In genomic region chr1:118294826-118295225, GRCm38 (mm10) we compare ENCODE assay signal across 15 mouse cellular contexts. TPM values are rescaled to one million over a fixed set of nuclear protein-coding genes. Genes with fewer than 3 reads are reported as not detected.
DNase-seq lines count a peak whose midpoint lies in the region; ATAC-seq and TF ChIP-seq lines count a peak whose summit lies in the region.
"Had no signal": no experiment of that assay in that cellular context is flagged by ENCODE, and none has a peak within 500 bp of the region (broad histone marks: within the 10 kb centered on the region; RNA-seq: fewer than 3 reads in every experiment).

No protein-coding gene starts in this region.

- no peaks in the 10 kb centered on the region for H3K9me3 ChIP-seq in midbrain, embryonic 10.5 days (replicated peaks)
- H3K9me3 ChIP-seq in midbrain, embryonic 15.5 days, result no peaks in the 10 kb centered on the region
- no peaks in the 10 kb centered on the region for H3K9me3 ChIP-seq in lung, embryonic 14.5 days (ENCODE audit: low read depth, low read length)
- H3K9me3 ChIP-seq in midbrain, postnatal 0 days (ENCODE audit: low read length), result no peaks in the 10 kb centered on the region
- H3K9me3 ChIP-seq in hindbrain, embryonic 13.5 days, result no peaks in the 10 kb centered on the region
- H3K9me3 ChIP-seq: hindbrain, embryonic 12.5 days; limb, embryonic 15.5 days had no signal

- ATAC-seq in cerebellum, adult (ENCODE audit: insufficient number of reproducible peaks, low FRiP score, low TSS enrichment), result no peak
- ATAC-seq in midbrain, embryonic 15.5 days (replicated peaks), result no peak
- ATAC-seq in lung, embryonic 14.5 days (ENCODE audit: insufficient read depth), result 0 out of 2 replicates have a peak, but pooled peaks have one; percentile 18
- ATAC-seq in midbrain, postnatal 0 days (ENCODE audit: low FRiP score), result no peak
- ATAC-seq in hindbrain, embryonic 13.5 days (ENCODE audit: low FRiP score), result no peak

- TF ChIP-seq POLR2A in cerebellum, adult 2 months (IDR thresholded peaks at IDR 0.05; ENCODE audit: borderline replicate concordance, insufficient read depth, low read length), result no peak

- WGBS in cerebellum, adult 2 months, result 68% methylated on average over 5 of the region's 5 CpGs
- WGBS in midbrain, embryonic 10.5 days, result 87% methylated on average over 5 of the region's 5 CpGs
- 73% methylated on average over 5 of the region's 5 CpGs for WGBS in midbrain, embryonic 15.5 days
- WGBS in lung, embryonic 14.5 days, result 65% methylated on average over 5 of the region's 5 CpGs
- WGBS in midbrain, postnatal 0 days, result 62% methylated on average over 5 of the region's 5 CpGs
- 74% methylated on average over 5 of the region's 5 CpGs for WGBS in hindbrain, embryonic 13.5 days

- H3K4me1 ChIP-seq in cerebellum, adult 2 months (ENCODE audit: control insufficient read depth, insufficient read depth, low read length), result no peaks in the 10 kb centered on the region
- H3K4me1 ChIP-seq in midbrain, embryonic 10.5 days, result no peaks in the 10 kb centered on the region
- H3K4me1 ChIP-seq in midbrain, embryonic 15.5 days, result no peaks in the 10 kb centered on the region
- no peaks in the 10 kb centered on the region for H3K4me1 ChIP-seq in lung, embryonic 14.5 days (ENCODE audit: insufficient read depth)
- H3K4me1 ChIP-seq in midbrain, postnatal 0 days (ENCODE audit: insufficient read depth, low read length), result no peaks in the 10 kb centered on the region
- H3K4me1 ChIP-seq in hindbrain, embryonic 13.5 days (replicated peaks), result no peaks in the 10 kb centered on the region
- H3K4me1 ChIP-seq: hindbrain, embryonic 12.5 days; limb, embryonic 15.5 days had no signal

- no peak overlapping the region for H3K4me2 ChIP-seq in midbrain, embryonic 15.5 days
- H3K4me2 ChIP-seq in lung, embryonic 14.5 days, result no peak overlapping the region
- no peak overlapping the region for H3K4me2 ChIP-seq in midbrain, postnatal 0 days (ENCODE audit: low read depth, low read length, poor library complexity, severe bottlenecking)
- H3K4me2 ChIP-seq in hindbrain, embryonic 13.5 days, result no peak overlapping the region
- H3K4me2 ChIP-seq: hindbrain, embryonic 12.5 days; limb, embryonic 15.5 days had no signal

- H3K9ac ChIP-seq in midbrain, embryonic 15.5 days, result no peak overlapping the region
- no peak overlapping the region for H3K9ac ChIP-seq in lung, embryonic 14.5 days
- no peak overlapping the region for H3K9ac ChIP-seq in midbrain, postnatal 0 days (replicated peaks; ENCODE audit: low read length, poor library complexity, severe bottlenecking)
- H3K9ac ChIP-seq in hindbrain, embryonic 13.5 days, result no peak overlapping the region
- H3K9ac ChIP-seq: hindbrain, embryonic 12.5 days; limb, embryonic 15.5 days had no signal

- DNase-seq in cerebellum, adult 2 months, result no peak
- peak; percentile 12 for DNase-seq in midbrain, embryonic 10.5 days (ENCODE audit: low spot score)
- peak; percentile 58 for DNase-seq in lung, embryonic 14.5 days
- peak; percentile 9 for DNase-seq in midbrain, postnatal 0 days (ENCODE audit: low spot score)
- DNase-seq in adrenal gland, adult 18-20 months (ENCODE audit: low spot score in 2 of 2), result no peak
- DNase-seq: adrenal gland, adult 8-10 months; gastrocnemius, postnatal 10 days; spleen, adult 18-20 months had no signal

- no peak for TF ChIP-seq CTCF in cerebellum, adult 2 months (IDR thresholded peaks at IDR 0.05; ENCODE audit: borderline replicate concordance, insufficient read depth, low read depth, low read length)
- TF ChIP-seq CTCF in lung, embryonic 14.5 days (IDR thresholded peaks at IDR 0.05; ENCODE audit: low read depth), result no peak
- no peak for TF ChIP-seq CTCF in midbrain, postnatal 0 days (IDR thresholded peaks at IDR 0.05)

- 0 out of 2 replicates have a peak overlapping the region, but pooled peaks have one; percentile 13 for H3K27ac ChIP-seq in cerebellum, adult 2 months (ENCODE audit: insufficient read depth, low read length)
- no peak overlapping the region for H3K27ac ChIP-seq in midbrain, embryonic 10.5 days (replicated peaks)
- H3K27ac ChIP-seq in midbrain, embryonic 15.5 days, result no peak overlapping the region
- no peak overlapping the region for H3K27ac ChIP-seq in lung, embryonic 14.5 days (ENCODE audit: low read depth)
- H3K27ac ChIP-seq in midbrain, postnatal 0 days (ENCODE audit: low read depth, low read length), result no peak overlapping the region
- no peak overlapping the region for H3K27ac ChIP-seq in hindbrain, embryonic 13.5 days
- H3K27ac ChIP-seq: hindbrain, embryonic 12.5 days; limb, embryonic 15.5 days; stomach, postnatal 0 days had no signal

- H3K4me3 ChIP-seq in cerebellum, adult 2 months (replicated peaks; ENCODE audit: insufficient read depth, low read depth, low read length), result no peak overlapping the region
- H3K4me3 ChIP-seq in midbrain, embryonic 10.5 days, result no peak overlapping the region
- H3K4me3 ChIP-seq in midbrain, embryonic 15.5 days, result no peak overlapping the region
- H3K4me3 ChIP-seq in lung, embryonic 14.5 days (ENCODE audit: low read depth, low read length), result no peak overlapping the region
- no peak overlapping the region for H3K4me3 ChIP-seq in midbrain, postnatal 0 days (ENCODE audit: low read depth, low read length)
- H3K4me3 ChIP-seq in hindbrain, embryonic 13.5 days, result no peak overlapping the region
- H3K4me3 ChIP-seq: erythroblast, embryonic 14.5 days; hindbrain, embryonic 12.5 days; limb, embryonic 15.5 days had no signal

- H3K36me3 ChIP-seq in midbrain, embryonic 10.5 days, result peaks cover 59% of the 10 kb centered on the region
- peaks cover 23% of the 10 kb centered on the region for H3K36me3 ChIP-seq in midbrain, embryonic 15.5 days (replicated peaks)
- peaks cover 51% of the 10 kb centered on the region for H3K36me3 ChIP-seq in lung, embryonic 14.5 days (ENCODE audit: insufficient read depth)
- H3K36me3 ChIP-seq in midbrain, postnatal 0 days (ENCODE audit: insufficient read depth, low read length), result peaks cover 21% of the 10 kb centered on the region
- H3K36me3 ChIP-seq in hindbrain, embryonic 13.5 days, result peaks cover 57% of the 10 kb centered on the region

- no peaks in the 10 kb centered on the region for H3K27me3 ChIP-seq in cerebellum, adult 2 months (ENCODE audit: control insufficient read depth, insufficient read depth, low read length)
- H3K27me3 ChIP-seq in midbrain, embryonic 10.5 days (ENCODE audit: low read depth, poor library complexity, severe bottlenecking), result no peaks in the 10 kb centered on the region
- H3K27me3 ChIP-seq in midbrain, embryonic 15.5 days (replicated peaks), result no peaks in the 10 kb centered on the region
- H3K27me3 ChIP-seq in lung, embryonic 14.5 days (ENCODE audit: insufficient read depth, low read length), result no peaks in the 10 kb centered on the region
- H3K27me3 ChIP-seq in midbrain, postnatal 0 days (ENCODE audit: insufficient read depth, low read length), result no peaks in the 10 kb centered on the region
- no peaks in the 10 kb centered on the region for H3K27me3 ChIP-seq in hindbrain, embryonic 13.5 days
- H3K27me3 ChIP-seq: hindbrain, embryonic 12.5 days; limb, embryonic 15.5 days had no signal

RNA-seq across cellular contexts. Expression of gene Tsn, which starts 16.7 kb away (rescaled TPM):
- 105 and 111 TPM in 2 replicates for polyA plus RNA-seq in cerebellum, adult 2 months (2012; rRNA removed)
- polyA plus RNA-seq in midbrain, embryonic 10.5 days (2016; fragmentation: Nextera tagmentation; extraction: Ambion mirVana), result 403 and 418 TPM in 2 replicates
- 443 and 463 TPM in 2 replicates for polyA plus RNA-seq in midbrain, embryonic 15.5 days (2015; fragmentation: Nextera tagmentation; extraction: Ambion mirVana)
- polyA plus RNA-seq in lung, embryonic 14.5 days (2014; fragmentation: Nextera tagmentation; extraction: Ambion mirVana), result 325 and 327 TPM in 2 replicates
- 210 and 227 TPM in 2 replicates for total RNA-seq in midbrain, postnatal 0 days (2014; rRNA removed)
- polyA plus RNA-seq in midbrain, postnatal 0 days (2015; fragmentation: Nextera tagmentation; extraction: Ambion mirVana), result 628 and 681 TPM in 2 replicates
- 100 to 1,000 TPM; 111 to 149 TPM for total RNA-seq in adrenal gland, adult 18-20 months (2021)
- polyA plus RNA-seq in hindbrain, embryonic 13.5 days (2015; fragmentation: Nextera tagmentation; extraction: Ambion mirVana), result 465 and 467 TPM in 2 replicates

RNA-seq across cellular contexts. Expression of gene Nifk, which starts 26.8 kb away (rescaled TPM):
- polyA plus RNA-seq in cerebellum, adult 2 months (2012; rRNA removed), result 23.0 and 24.0 TPM in 2 replicates
- polyA plus RNA-seq in midbrain, embryonic 10.5 days (2016; fragmentation: Nextera tagmentation; extraction: Ambion mirVana), result 93.0 and 105 TPM in 2 replicates
- polyA plus RNA-seq in midbrain, embryonic 15.5 days (2015; fragmentation: Nextera tagmentation; extraction: Ambion mirVana), result 66.2 and 68.3 TPM in 2 replicates
- polyA plus RNA-seq in lung, embryonic 14.5 days (2014; fragmentation: Nextera tagmentation; extraction: Ambion mirVana), result 83.1 and 90.4 TPM in 2 replicates
- 34.1 and 45.8 TPM in 2 replicates for total RNA-seq in midbrain, postnatal 0 days (2014; rRNA removed)
- polyA plus RNA-seq in midbrain, postnatal 0 days (2015; fragmentation: Nextera tagmentation; extraction: Ambion mirVana), result 72.9 and 78.0 TPM in 2 replicates
- 10 to 100 TPM; 34.8 to 44.8 TPM for total RNA-seq in adrenal gland, adult 18-20 months (2021)
- 69.8 and 70.1 TPM in 2 replicates for polyA plus RNA-seq in hindbrain, embryonic 13.5 days (2015; fragmentation: Nextera tagmentation; extraction: Ambion mirVana)

Comparison
In these comparisons a context has a peak if more than half of its experiments do, and no peak if none do; other contexts are left out.
1. DNase-seq: peak in midbrain, embryonic 10.5 days (single experiment), lung, embryonic 14.5 days (single experiment) and midbrain, postnatal 0 days (single experiment); none in cerebellum, adult 2 months (0 of 2) and adrenal gland, adult 18-20 months (0 of 2).